Mouse (Mus musculus): ENCODE measurements around the gene Rassf3.

The Rassf3 gene

DNA sequence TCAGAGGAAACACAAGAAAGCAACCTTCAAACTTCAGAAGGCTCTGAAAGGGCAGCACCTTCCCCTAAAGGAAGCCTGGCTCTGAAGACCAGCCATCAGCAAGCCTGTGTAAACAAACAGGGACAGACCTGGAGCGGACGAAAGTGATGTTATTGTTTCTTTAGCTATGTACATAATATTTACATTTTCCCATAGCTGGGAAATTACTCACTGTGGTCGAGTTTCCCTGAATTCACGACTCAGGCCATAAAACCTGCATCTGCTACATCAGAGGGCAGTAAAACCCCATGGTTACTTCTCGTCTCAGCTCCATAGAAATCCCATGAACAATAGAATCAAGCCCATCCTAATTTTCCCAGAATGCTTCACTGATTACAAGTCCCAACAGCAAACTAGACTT lies 11.1 kb downstream of the Rassf3 start:
- Histone ChIP-seq H3K27me3 (ENCODE audit: insufficient read depth, low read length) (no peaks in the 10 kb centered on the region), H3K9me3 (ENCODE audit: low read length) (no peaks in the 10 kb centered on the region), H3K4me1 (replicated peaks; ENCODE audit: low read depth, low read length) (peaks cover 65% of the 10 kb centered on the region), H3K36me3 (ENCODE audit: insufficient read depth, low read length) (peaks cover 10% of the 10 kb centered on the region; the same call in 1 of the 2 replicates), H3K4me3 (replicated peaks; ENCODE audit: low read length) (no peak overlapping the region)
- TF ChIP-seq NANOG (IDR thresholded peaks at IDR 0.05; ENCODE audit: borderline replicate concordance, low read length) (no peak), POU5F1 (IDR thresholded peaks at IDR 0.05; ENCODE audit: borderline replicate concordance, low read length) (no peak), CTCF (conservative IDR thresholded peaks at IDR 0.05; ENCODE audit: low read length) (no peak)

DNA sequence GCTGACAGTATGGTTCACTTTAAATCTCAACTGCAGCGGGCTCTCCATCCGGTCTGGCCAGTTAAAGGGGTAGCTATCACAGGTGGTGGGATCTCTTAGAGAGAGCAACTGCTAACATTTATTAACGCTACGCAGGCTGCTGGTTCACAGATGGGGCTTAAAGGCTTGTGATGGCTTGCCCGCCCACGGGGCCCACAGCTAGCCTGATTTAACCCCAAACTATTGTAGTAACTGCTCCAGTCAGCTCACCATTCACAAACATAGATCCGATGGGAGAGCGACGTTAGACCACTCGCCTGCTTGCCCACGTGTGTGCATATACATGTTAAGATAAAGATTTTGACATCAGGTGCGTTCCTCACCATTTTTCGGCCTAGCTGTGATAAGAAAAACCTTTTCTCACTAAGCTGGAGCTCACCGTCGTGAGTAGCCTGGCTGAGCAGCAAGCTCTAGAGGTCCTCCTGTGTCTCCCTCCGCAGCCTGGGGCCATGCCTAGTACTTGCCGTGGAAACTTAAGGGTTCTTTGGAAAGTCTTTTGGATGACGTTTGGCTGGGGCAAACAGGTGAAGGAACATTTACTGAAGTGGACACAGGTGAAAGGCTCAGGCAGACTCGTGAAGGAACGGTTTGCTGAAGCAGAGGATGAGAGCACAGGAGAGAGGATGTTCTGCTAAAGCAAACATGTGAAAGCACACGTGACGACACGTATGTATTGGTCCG lies 13.8 kb downstream of the Rassf3 start:
- peaks cover 12% of the 10 kb centered on the region; the same call in 1 of the 2 replicates for H3K36me3 ChIP-seq (ENCODE audit: insufficient read depth, low read length)
- TF ChIP-seq POU5F1 (IDR thresholded peaks at IDR 0.05; ENCODE audit: borderline replicate concordance, low read length) (no peak), CTCF (conservative IDR thresholded peaks at IDR 0.05; ENCODE audit: low read length) (no peak), NANOG (IDR thresholded peaks at IDR 0.05; ENCODE audit: borderline replicate concordance, low read length) (no peak)

DNA sequence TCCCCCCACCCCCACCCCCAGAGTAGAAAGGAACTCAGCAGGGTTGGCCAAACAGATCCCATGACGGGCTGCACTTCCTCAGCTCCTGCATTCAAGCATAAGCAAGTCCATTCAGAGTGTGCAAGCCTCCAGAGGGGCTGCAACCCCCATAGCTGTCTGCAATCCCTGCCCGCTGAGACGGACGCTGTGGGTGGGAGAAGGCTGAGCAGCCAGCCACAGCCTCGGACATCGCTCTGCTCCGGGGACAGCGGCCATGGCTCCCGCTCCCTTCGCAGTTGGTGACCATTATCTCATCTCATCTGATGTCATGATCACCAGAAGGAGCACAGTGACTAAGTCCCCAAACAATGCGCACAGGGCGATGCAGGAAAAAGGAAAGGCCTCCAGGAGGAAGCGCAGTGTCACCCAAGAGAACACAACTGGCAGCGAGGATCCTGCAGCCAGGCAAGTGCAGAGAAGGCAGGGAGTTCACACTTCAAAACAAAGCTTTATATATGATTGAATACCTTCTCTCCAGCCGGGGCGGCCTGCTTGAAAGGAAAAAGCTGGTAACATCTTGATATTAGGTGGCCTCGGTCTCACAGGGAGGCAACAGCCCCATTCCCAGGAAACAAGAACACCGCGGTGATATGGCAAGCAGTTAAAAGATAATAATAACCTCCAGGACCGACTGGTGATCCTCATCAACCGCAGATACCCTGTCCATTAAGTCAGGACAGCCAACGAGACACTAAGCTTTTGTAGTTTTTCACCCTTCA lies 14.6 kb downstream of the Rassf3 start:
- H3K27me3 ChIP-seq (ENCODE audit: insufficient read depth, low read length) = no peaks in the 10 kb centered on the region
- H3K4me1 ChIP-seq (replicated peaks; ENCODE audit: low read depth, low read length) = peaks cover 51% of the 10 kb centered on the region
- TF ChIP-seq POU5F1 (IDR thresholded peaks at IDR 0.05; ENCODE audit: borderline replicate concordance, low read length) = no peak
- no peak for TF ChIP-seq NANOG (IDR thresholded peaks at IDR 0.05; ENCODE audit: borderline replicate concordance, low read length)
- TF ChIP-seq CTCF (conservative IDR thresholded peaks at IDR 0.05; ENCODE audit: low read length) = no peak
- H3K36me3 ChIP-seq (ENCODE audit: insufficient read depth, low read length) = peaks cover 12% of the 10 kb centered on the region; the same call in 1 of the 2 replicates
- peak overlapping the region; percentile 63 for H3K4me3 ChIP-seq (replicated peaks; ENCODE audit: low read length)
- no peaks in the 10 kb centered on the region for H3K9me3 ChIP-seq (ENCODE audit: low read length)

More for the DNA sequence above, 13.8 kb downstream of the Rassf3 start:
- Histone ChIP-seq H3K27me3 (ENCODE audit: insufficient read depth, low read length) (no peaks in the 10 kb centered on the region), H3K4me1 (replicated peaks; ENCODE audit: low read depth, low read length) (peaks cover 56% of the 10 kb centered on the region), H3K9me3 (ENCODE audit: low read length) (no peaks in the 10 kb centered on the region), H3K4me3 (replicated peaks; ENCODE audit: low read length) (peak overlapping the region; percentile 63)

DNA sequence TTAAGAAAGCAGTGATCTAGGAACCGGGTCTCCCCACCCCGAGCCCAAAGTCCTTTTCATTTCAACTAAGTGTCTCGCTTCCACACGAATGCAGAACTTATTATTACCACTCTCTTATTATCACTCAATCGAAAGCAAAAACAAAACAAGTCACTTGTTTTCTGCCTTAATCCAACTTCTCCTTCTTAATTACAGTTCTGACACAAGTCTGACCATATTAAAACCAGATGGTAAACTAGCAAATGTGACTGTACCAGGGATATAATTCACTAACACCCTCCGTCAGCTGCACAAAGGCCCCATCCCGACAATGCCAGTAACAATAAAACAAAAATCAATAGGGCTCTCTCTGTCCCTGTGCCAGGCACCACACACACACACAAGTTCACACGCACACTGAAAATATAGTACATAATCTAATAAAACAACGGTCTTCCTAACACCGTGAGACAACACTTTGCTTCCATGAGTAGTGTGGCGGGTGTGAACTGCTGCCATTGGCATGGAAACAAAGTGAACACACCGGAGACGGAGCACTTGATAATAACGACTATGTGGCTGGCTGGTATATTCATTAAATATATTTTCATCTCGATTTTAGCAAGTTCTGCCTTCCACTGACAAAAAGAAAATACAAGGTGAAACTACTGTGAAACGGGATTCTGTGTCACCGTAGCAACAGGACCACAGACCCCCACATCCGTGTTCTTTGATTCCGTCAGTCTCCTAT lies 16.9 kb downstream of the Rassf3 start:
- Histone ChIP-seq H3K36me3 (ENCODE audit: insufficient read depth, low read length) (peaks cover 19% of the 10 kb centered on the region; the same call in 1 of the 2 replicates), H3K9me3 (ENCODE audit: low read length) (peaks cover 18% of the 10 kb centered on the region), H3K27me3 (ENCODE audit: insufficient read depth, low read length) (no peaks in the 10 kb centered on the region), H3K4me3 (replicated peaks; ENCODE audit: low read length) (no peak overlapping the region), H3K4me1 (replicated peaks; ENCODE audit: low read depth, low read length) (peaks cover 60% of the 10 kb centered on the region)
- TF ChIP-seq CTCF (conservative IDR thresholded peaks at IDR 0.05; ENCODE audit: low read length) = no peak
- TF ChIP-seq POU5F1 (IDR thresholded peaks at IDR 0.05; ENCODE audit: borderline replicate concordance, low read length) = no peak
- no peak for TF ChIP-seq NANOG (IDR thresholded peaks at IDR 0.05; ENCODE audit: borderline replicate concordance, low read length)

DNA sequence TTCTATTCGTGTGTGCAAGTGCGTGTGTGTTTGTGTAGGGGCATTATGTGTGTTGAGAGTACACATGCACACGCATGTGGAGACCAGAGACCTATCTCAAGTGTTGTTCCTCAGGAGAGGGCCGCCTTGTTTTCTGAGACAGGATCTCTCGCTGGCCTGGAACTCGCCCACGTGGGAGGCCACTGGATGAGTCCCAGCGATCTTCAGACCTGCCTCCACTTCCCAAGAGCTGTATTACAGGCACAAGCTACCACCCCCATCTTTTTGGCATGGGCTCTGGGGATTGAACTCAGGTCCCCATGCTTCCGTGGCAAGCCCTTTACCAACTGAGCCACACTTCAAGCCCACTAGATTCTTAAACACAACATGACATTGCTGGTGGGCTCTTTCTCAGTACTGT lies 17.7 kb downstream of the Rassf3 start:
- no peaks in the 10 kb centered on the region for H3K27me3 ChIP-seq (ENCODE audit: insufficient read depth, low read length)
- H3K4me3 ChIP-seq (replicated peaks; ENCODE audit: low read length) = no peak overlapping the region
- H3K9me3 ChIP-seq (ENCODE audit: low read length) = peaks cover 18% of the 10 kb centered on the region
- peaks cover 20% of the 10 kb centered on the region; the same call in 1 of the 2 replicates for H3K36me3 ChIP-seq (ENCODE audit: insufficient read depth, low read length)
- H3K4me1 ChIP-seq (replicated peaks; ENCODE audit: low read depth, low read length) = peaks cover 65% of the 10 kb centered on the region
- TF ChIP-seq POU5F1 (IDR thresholded peaks at IDR 0.05; ENCODE audit: borderline replicate concordance, low read length) (no peak), CTCF (conservative IDR thresholded peaks at IDR 0.05; ENCODE audit: low read length) (no peak), NANOG (IDR thresholded peaks at IDR 0.05; ENCODE audit: borderline replicate concordance, low read length) (no peak)

DNA sequence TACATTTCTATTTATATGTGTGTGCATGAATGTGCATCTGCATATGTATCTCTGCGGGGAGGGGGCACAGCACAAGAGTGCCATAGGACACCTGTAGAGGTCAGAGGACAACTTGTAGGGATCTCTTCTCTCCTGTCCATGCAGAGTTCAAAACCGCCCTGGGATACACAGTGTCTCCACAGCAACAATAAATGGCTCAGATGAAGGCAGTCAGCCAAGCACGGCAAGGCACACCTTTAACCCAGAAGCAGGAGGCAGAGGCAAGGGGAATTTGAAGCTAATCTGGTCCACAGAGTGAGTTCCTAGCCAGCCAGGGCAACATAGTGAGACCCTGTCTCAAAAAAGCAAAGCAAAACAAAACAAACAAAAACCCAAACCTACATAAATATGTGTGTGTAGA lies 18.8 kb downstream of the Rassf3 start:
- no peak overlapping the region for H3K4me3 ChIP-seq (replicated peaks; ENCODE audit: low read length)
- TF ChIP-seq POU5F1 (IDR thresholded peaks at IDR 0.05; ENCODE audit: borderline replicate concordance, low read length) (no peak), NANOG (IDR thresholded peaks at IDR 0.05; ENCODE audit: borderline replicate concordance, low read length) (no peak)
- peaks cover 60% of the 10 kb centered on the region for H3K4me1 ChIP-seq (replicated peaks; ENCODE audit: low read depth, low read length)
- peaks cover 22% of the 10 kb centered on the region for H3K9me3 ChIP-seq (ENCODE audit: low read length)
- no peaks in the 10 kb centered on the region for H3K27me3 ChIP-seq (ENCODE audit: insufficient read depth, low read length)
- peaks cover 22% of the 10 kb centered on the region for H3K36me3 ChIP-seq (ENCODE audit: insufficient read depth, low read length)

DNA sequence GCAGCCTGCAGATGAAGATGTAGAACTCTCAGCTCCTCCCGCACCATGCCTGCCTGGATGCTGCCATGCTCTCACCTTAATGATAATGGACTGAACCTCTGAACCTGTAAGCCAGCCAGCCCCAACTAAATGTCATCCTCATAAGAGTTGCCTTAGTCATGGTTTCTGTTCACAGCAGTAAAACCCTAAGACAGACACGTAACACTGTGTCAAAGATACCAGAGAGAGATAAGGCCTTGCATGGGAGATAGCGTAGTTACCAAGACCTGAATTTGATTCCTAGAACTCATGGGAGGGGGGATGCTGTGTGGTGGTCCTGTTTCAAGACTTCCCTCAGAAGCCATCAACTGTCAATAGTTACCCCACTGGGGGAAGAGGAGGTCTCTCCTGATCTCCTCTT lies 20.6 kb downstream of the Rassf3 start:
- peaks cover 40% of the 10 kb centered on the region for H3K9me3 ChIP-seq (ENCODE audit: low read length)
- no peaks in the 10 kb centered on the region for H3K27me3 ChIP-seq (ENCODE audit: insufficient read depth, low read length)
- H3K36me3 ChIP-seq (ENCODE audit: insufficient read depth, low read length) = peaks cover 36% of the 10 kb centered on the region
- H3K4me1 ChIP-seq (replicated peaks; ENCODE audit: low read depth, low read length) = peaks cover 43% of the 10 kb centered on the region
- no peak for TF ChIP-seq CTCF (conservative IDR thresholded peaks at IDR 0.05; ENCODE audit: low read length)
- TF ChIP-seq POU5F1 (IDR thresholded peaks at IDR 0.05; ENCODE audit: borderline replicate concordance, low read length) = no peak
- TF ChIP-seq NANOG (IDR thresholded peaks at IDR 0.05; ENCODE audit: borderline replicate concordance, low read length) = no peak
- H3K4me3 ChIP-seq (replicated peaks; ENCODE audit: low read length) = no peak overlapping the region
